Mouse (Mus musculus) CH12.LX (cell line): ENCODE results near the gene Dscaml1. TPM values are rescaled to one million over a fixed set of nuclear protein-coding genes. Genes with fewer than 3 reads are reported as not detected.

Experiments
- DNase-seq: peaks from one replicate; pipeline ENCODE4 v3.0.0-alpha.2; 2013; ENCODE audit errors: extremely low read depth
- H3K27ac ChIP-seq: 2 replicates; pipeline ENCODE4 v1.5.1; 2012; ENCODE audit warnings: low read depth, mild to moderate bottlenecking, control low read depth, moderate library complexity; ENCODE audit not compliant: insufficient read depth
- H3K27me3 ChIP-seq: replicated peaks from 2 replicates; pipeline ENCODE3; 2012; ENCODE audit warnings: inconsistent platforms
- H3K36me3 ChIP-seq, 2 experiments: replicated peaks in 1 of 2; 2 replicates each; pipeline versions ENCODE3 to v1.6.1; 2012; ENCODE audit warnings: inconsistent platforms in 1 of 2, low read length in 1 of 2, mild to moderate bottlenecking in 1 of 2, mixed read lengths in 1 of 2, moderate library complexity in 1 of 2; ENCODE audit not compliant: control insufficient read depth in 1 of 2, insufficient read depth in 1 of 2
- H3K4me1 ChIP-seq, 2 experiments: 2 replicates each; pipeline ENCODE4 v1.6.1; 2012; ENCODE audit warnings: inconsistent platforms in 1 of 2, moderate library complexity in 1 of 2; ENCODE audit not compliant: insufficient read depth in 2 of 2, control insufficient read depth in 1 of 2
- H3K4me2 ChIP-seq: 2 replicates; pipeline ENCODE4 v1.6.1; 2012; ENCODE audit warnings: low read depth, mild to moderate bottlenecking, control low read depth; ENCODE audit not compliant: poor library complexity, insufficient read depth, severe bottlenecking
- H3K4me3 ChIP-seq, 3 experiments: fragments of 150-350 bp in 1 of 3; sonication (generic) in 1 of 3; replicated peaks in 1 of 3; 2 replicates each; pipeline versions ENCODE3 to v1.5.1; 2011 to 2012; ENCODE audit warnings: low read depth in 2 of 3, low read length in 2 of 3, mild to moderate bottlenecking in 2 of 3, moderate library complexity in 2 of 3, control low read depth in 1 of 3, improper control_type of control experiment in 1 of 3, inconsistent platforms in 1 of 3, mixed read lengths in 1 of 3; ENCODE audit not compliant: poor library complexity in 1 of 3
- H3K79me2 ChIP-seq: replicated peaks from 2 replicates; pipeline ENCODE4 v1.6.1; 2012; ENCODE audit warnings: mild to moderate bottlenecking, moderate library complexity; ENCODE audit not compliant: control insufficient read depth, poor library complexity, insufficient read depth, severe bottlenecking; ENCODE audit errors: extremely low read depth
- H3K9ac ChIP-seq: 2 replicates; pipeline ENCODE4 v1.6.1; 2012; ENCODE audit warnings: low read depth, mild to moderate bottlenecking, control low read depth, moderate library complexity; ENCODE audit not compliant: insufficient read depth
- H3K9me3 ChIP-seq: replicated peaks from 2 replicates; pipeline ENCODE3; 2012; ENCODE audit warnings: low read length, inconsistent platforms, mixed read lengths
- CHD2 ChIP-seq: IDR thresholded peaks from 2 replicates; pipeline ENCODE4 v1.6.1; 2011; ENCODE audit warnings: low read length, improper control_type of control experiment
- CTCF ChIP-seq, 2 experiments: IDR thresholded peaks in 1 of 2; conservative IDR thresholded peaks in 1 of 2; 2 replicates each; pipeline ENCODE4 v1.5.1; 2011 to 2012; ENCODE audit warnings: low read depth in 2 of 2, low read length in 2 of 2, improper control_type of control experiment in 1 of 2, inconsistent platforms in 1 of 2, mild to moderate bottlenecking in 1 of 2, moderate library complexity in 1 of 2
- ETS1 ChIP-seq: conservative IDR thresholded peaks from 2 replicates; pipeline ENCODE4 v1.6.1; 2012; ENCODE audit warnings: low read depth, mild to moderate bottlenecking, inconsistent platforms, low read length, improper control_type of control experiment, moderate library complexity
- HCFC1 ChIP-seq: IDR thresholded peaks from 2 replicates; pipeline ENCODE4 v1.6.1; 2012; ENCODE audit warnings: low read depth, mild to moderate bottlenecking, inconsistent platforms, low read length, improper control_type of control experiment
- IRF4 ChIP-seq: IDR thresholded peaks from 2 replicates; pipeline ENCODE4 v1.6.1; 2014; ENCODE audit warnings: low read depth, mild to moderate bottlenecking, inconsistent platforms, low read length, improper control_type of control experiment
- MAFK ChIP-seq: IDR thresholded peaks from 2 replicates; pipeline ENCODE4 v1.6.1; 2011; ENCODE audit warnings: low read length, improper control_type of control experiment; ENCODE audit not compliant: insufficient replicate concordance
- MAX ChIP-seq: IDR thresholded peaks from 2 replicates; pipeline ENCODE4 v1.6.1; 2011; ENCODE audit warnings: low read length, improper control_type of control experiment
- MEF2A ChIP-seq: IDR thresholded peaks from 2 replicates; pipeline ENCODE4 v1.6.1; 2014; ENCODE audit warnings: low read depth, mild to moderate bottlenecking, inconsistent platforms, low read length, improper control_type of control experiment, borderline replicate concordance
- MXI1 ChIP-seq: IDR thresholded peaks from 2 replicates; pipeline ENCODE4 v1.6.1; 2011; ENCODE audit warnings: mild to moderate bottlenecking, low read depth, low read length, improper control_type of control experiment
- MYC ChIP-seq: IDR thresholded peaks from 2 replicates; pipeline ENCODE4 v1.6.1; 2011; ENCODE audit warnings: low read depth, mild to moderate bottlenecking, improper control_type of control experiment, low read length
- NELFE ChIP-seq: IDR thresholded peaks from 2 replicates; pipeline ENCODE4 v1.6.1; 2011; ENCODE audit warnings: low read depth, low read length, improper control_type of control experiment
- NRF1 ChIP-seq: IDR thresholded peaks from 2 replicates; pipeline ENCODE4 v1.6.1; 2014; ENCODE audit warnings: low read depth, mild to moderate bottlenecking, inconsistent platforms, low read length, improper control_type of control experiment, moderate library complexity
- POLR2A ChIP-seq: IDR thresholded peaks from 2 replicates; pipeline ENCODE4 v1.6.1; 2011; ENCODE audit warnings: low read depth, mild to moderate bottlenecking, improper control_type of control experiment, low read length
- TCF12 ChIP-seq: IDR thresholded peaks from 2 replicates; pipeline ENCODE4 v1.6.1; 2014; ENCODE audit warnings: low read depth, mild to moderate bottlenecking, inconsistent platforms, low read length, improper control_type of control experiment
- USF1 ChIP-seq: IDR thresholded peaks from 2 replicates; pipeline ENCODE4 v1.6.1; 2014; ENCODE audit warnings: low read depth, mild to moderate bottlenecking, inconsistent platforms, low read length, improper control_type of control experiment
- ZKSCAN1 ChIP-seq: IDR thresholded peaks from 2 replicates; pipeline ENCODE4 v1.6.1; 2012; ENCODE audit warnings: low read depth, inconsistent platforms, low read length, improper control_type of control experiment, borderline replicate concordance
- ZMIZ1 ChIP-seq: IDR thresholded peaks from 2 replicates; pipeline ENCODE4 v1.6.1; 2012; ENCODE audit warnings: low read depth, mild to moderate bottlenecking, inconsistent platforms, low read length, improper control_type of control experiment
- ZNF384 ChIP-seq: IDR thresholded peaks from 2 replicates; pipeline ENCODE4 v1.6.1; 2012; ENCODE audit warnings: low read depth, low read length, improper control_type of control experiment, inconsistent platforms
- dilution Hi-C: fragments of 300-500 bp; cut with MboI; formaldehyde crosslinking; loops from 2 replicates; pipeline ENCODE4 v1.14.3; 2020; ENCODE audit warnings: low sequenced_read_pairs; ENCODE audit not compliant: extremely low pct_unique_long_range_greater_than_20kb, extremely low pct_ligation_motif_present
- in situ Hi-C: fragments of 300-500 bp; cut with MboI; formaldehyde crosslinking; loops from 3 replicates; pipeline ENCODE4 v1.14.3; 2019; ENCODE audit warnings: low sequenced_read_pairs, low pct_ligation_motif_present, low pct_unique_long_range_greater_than_20kb, mixed read lengths
- polyA plus RNA-seq: library from polyadenylated mRNA; unstranded; fragments of >175 nt; gene quantifications from 2 replicates; pipeline ENCODE4 v1.2.1, GENCODE M21; 2012; ENCODE audit warnings: low read depth; ENCODE audit not compliant: insufficient read length
- total RNA-seq, 2 experiments: library from RNA; depleted of rRNA; stranded (reverse); fragments of 300-350 nt in 1 of 2; fragments of >200 nt in 1 of 2; gene quantifications; 2 replicates each; pipeline ENCODE4 v1.2.3; 2012 to 2014

The Dscaml1 gene
- total and polyA plus RNA-seq, 3 experiments: not detected

DNA sequence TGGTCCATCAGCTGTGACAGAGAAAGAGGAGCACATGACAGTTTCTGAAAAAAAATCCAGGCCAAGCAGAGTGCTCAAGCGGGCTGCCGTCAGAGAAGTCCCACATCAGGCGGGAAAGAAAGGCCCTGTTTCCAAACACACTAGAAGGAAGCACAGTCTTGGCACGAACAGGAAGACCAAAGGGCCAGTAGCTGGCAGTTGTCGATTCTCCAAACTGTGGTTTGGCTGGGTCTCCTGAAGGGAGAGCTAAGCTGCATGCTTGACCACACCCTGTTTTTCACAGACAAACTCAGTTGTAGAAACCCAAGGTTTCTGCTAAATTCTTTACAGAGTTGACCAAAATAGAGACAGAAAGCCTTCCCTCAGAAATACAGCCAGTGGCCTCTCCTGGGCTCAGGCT, 369.3 kb downstream of the Dscaml1 start:
- Histone ChIP-seq H3K27me3 (no peaks in the 10 kb centered on the region), H3K4me1 (peaks cover 0 to 6% of the 10 kb centered on the region in 2 experiments; a peak in 1 of 4 replicates), H3K4me2 (no peak overlapping the region), H3K36me3 (peaks cover 32 to 85% of the 10 kb centered on the region in 2 experiments), H3K9ac (no peak overlapping the region), H3K9me3 (no peaks in the 10 kb centered on the region), H3K4me3 (no peak overlapping the region), H3K79me2 (no peaks in the 10 kb centered on the region), H3K27ac (no peak overlapping the region)
- TF ChIP-seq ETS1 (no peak), CTCF (conservative IDR thresholded peaks at IDR 0.05 in 1 of 2, IDR thresholded peaks at IDR 0.05 in 1 of 2; ENCODE audit: low read depth in 2 of 2, low read length in 2 of 2) (no peak), HCFC1 (no peak), ZMIZ1 (no peak), MXI1 (no peak), CHD2 (no peak), MAFK (no peak), USF1 (no peak), NELFE (no peak), MEF2A (no peak), ZNF384 (no peak), ZKSCAN1 (no peak), TCF12 (no peak), NRF1 (no peak), IRF4 (no peak), MAX (no peak), MYC (no peak)
- no peak for DNase-seq
- dilution Hi-C loops: no loop called here
- in situ Hi-C loops: no loop called here

DNA sequence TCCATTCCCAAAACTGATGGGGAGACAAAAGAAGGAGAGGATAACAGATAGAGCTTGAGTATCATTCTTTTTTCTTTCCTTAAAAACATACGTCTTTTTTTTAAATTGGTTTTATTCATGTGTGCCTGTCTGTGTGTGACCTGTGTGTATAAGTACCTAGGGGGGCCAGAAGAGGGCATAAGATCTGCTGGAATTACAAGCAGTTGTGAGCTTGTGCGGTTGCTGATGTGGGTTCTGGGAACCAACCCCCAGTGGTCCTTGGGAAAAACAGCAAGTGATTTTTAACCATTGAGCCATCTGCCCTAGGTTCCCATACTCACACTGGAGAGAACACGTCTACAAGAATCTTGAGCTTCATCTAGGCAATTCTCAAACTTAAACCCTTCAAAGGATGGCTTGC, 370.8 kb downstream of the Dscaml1 start:
- Histone ChIP-seq H3K27ac (no peak overlapping the region), H3K4me3 (no peak overlapping the region)
- TF ChIP-seq POLR2A (no peak), CTCF (conservative IDR thresholded peaks at IDR 0.05 in 1 of 2, IDR thresholded peaks at IDR 0.05 in 1 of 2; ENCODE audit: low read depth in 2 of 2, low read length in 2 of 2) (peak in 1 of 2 experiments; percentile 23; a peak in 1 of 4 replicates)
- TF ChIP-seq, all 38 proteins: peak for 1
- Histone ChIP-seq H3K36me3 (peaks cover 27 to 85% of the 10 kb centered on the region in 2 experiments), H3K4me2 (no peak overlapping the region), H3K79me2 (no peaks in the 10 kb centered on the region), H3K9ac (no peak overlapping the region), H3K27me3 (no peaks in the 10 kb centered on the region), H3K9me3 (no peaks in the 10 kb centered on the region), H3K4me1 (peaks cover 0 to 7% of the 10 kb centered on the region in 2 experiments; a peak in 1 of 4 replicates)
- DNase-seq: peak; percentile 11
- dilution Hi-C loops (no loop called here), in situ Hi-C loops (no loop called here)
